Mouse (Mus musculus) stomach, postnatal 0 days (tissue): ENCODE results near the gene Ifnar2.

Experiments
- CTCF ChIP-seq: IDR thresholded peaks from 2 replicates; pipeline ENCODE4 v1.5.1; 2016; ENCODE audit warnings: antibody characterized with exemption, low read depth, mild to moderate bottlenecking, moderate library complexity
- EP300 ChIP-seq: optimal IDR thresholded peaks from 2 replicates; pipeline ENCODE3; 2016; ENCODE audit warnings: antibody characterized with exemption

GRCm38 (mm10) chr16:91348588-91349330 is 23.8 kb upstream of the Ifnar2 start:
- no peak for TF ChIP-seq EP300
- no peak for TF ChIP-seq CTCF
